Mouse (Mus musculus) olfactory bulb, adult 2 months (tissue): ENCODE measurements around the gene Slc24a4. TPM values are rescaled to one million over a fixed set of nuclear protein-coding genes. Genes with fewer than 3 reads are reported as not detected.
"Not testable (repeated sequence)": the region's sequence is repeated elsewhere in the genome, so short reads cannot be mapped to it uniquely, and the experiment has no call there.

Source experiments
- H3K27ac ChIP-seq: fragments of 200-500 bp; 2 replicates; pipeline ENCODE4 v1.5.1; 2012; ENCODE audit warnings: low read depth, low read length; ENCODE audit not compliant: insufficient read depth
- H3K4me1 ChIP-seq: fragments of 200-500 bp; 2 replicates; pipeline ENCODE4 v1.6.1; 2012; ENCODE audit warnings: low read length; ENCODE audit not compliant: control insufficient read depth, insufficient read depth
- H3K4me3 ChIP-seq: fragments of 200-500 bp; 2 replicates; pipeline ENCODE4 v1.5.1; 2012; ENCODE audit warnings: mild to moderate bottlenecking, low read depth, low read length, moderate library complexity; ENCODE audit not compliant: insufficient read depth
- CTCF ChIP-seq: fragments of 200-500 bp; IDR thresholded peaks from 2 replicates; pipeline ENCODE4 v1.5.1; 2012; ENCODE audit warnings: low read depth, mild to moderate bottlenecking, low read length, moderate library complexity; ENCODE audit not compliant: insufficient read depth
- POLR2A ChIP-seq: fragments of 200-500 bp; IDR thresholded peaks from 2 replicates; pipeline ENCODE4 v1.6.1; 2012; ENCODE audit warnings: mild to moderate bottlenecking, low read depth, low read length, moderate library complexity; ENCODE audit not compliant: insufficient read depth
- WGBS: fragments of 180-500 bp; shearing (Covaris S2); methylation state at CpG from one replicate; pipeline ENCODE4 v1.1.7; 2018; 5-methylcytosine and 5-hydroxymethylcytosine counted together
- polyA plus RNA-seq: library from polyadenylated mRNA; stranded (reverse); fragments of >200 nt; gene quantifications from 2 replicates; pipeline ENCODE4 v1.2.4, GENCODE M21; 2012; ENCODE audit warnings: low replicate concordance; ENCODE audit not compliant: missing spikeins, insufficient read depth, insufficient read length

Slc24a4 gene
- polyA plus RNA-seq, 1 experiment = not detected

- TF ChIP-seq CTCF (no peak), POLR2A (no peak)
- no peak overlapping the region for H3K27ac ChIP-seq
- H3K4me1 ChIP-seq = no peaks in the 10 kb centered on the region
- WGBS = 82% methylated on average over 6 of the region's 6 CpGs
- H3K4me3 ChIP-seq = no peak overlapping the region
Observed at GRCm38 (mm10) chr12:102223404-102223803, 94.9 kb downstream of the Slc24a4 start.

- not testable (repeated sequence) for H3K4me1 ChIP-seq, H3K4me3 ChIP-seq, H3K27ac ChIP-seq
- WGBS = 87% methylated on average over 2 of the region's 2 CpGs
Observed at GRCm38 (mm10) chr12:102224112-102224511, 95.6 kb downstream of the Slc24a4 start.

- Histone ChIP-seq H3K4me3 (no peak overlapping the region), H3K4me1 (no peaks in the 10 kb centered on the region), H3K27ac (no peak overlapping the region)
- TF ChIP-seq POLR2A (no peak), CTCF (no peak)
- WGBS = 56% methylated on average over 3 of the region's 3 CpGs
Observed at GRCm38 (mm10) chr12:102225165-102225564, 96.6 kb downstream of the Slc24a4 start.

- Histone ChIP-seq H3K27ac (no peak overlapping the region), H3K4me3 (no peak overlapping the region), H3K4me1 (no peaks in the 10 kb centered on the region)
- 53% methylated on average over 3 of the region's 3 CpGs for WGBS
- no peak for TF ChIP-seq POLR2A
- no peak for TF ChIP-seq CTCF
Observed at GRCm38 (mm10) chr12:102235551-102235950, 107.0 kb downstream of the Slc24a4 start.

- WGBS = 87% methylated on average over 6 of the region's 6 CpGs
- TF ChIP-seq POLR2A = no peak
- no peak for TF ChIP-seq CTCF
- H3K4me3 ChIP-seq = no peak overlapping the region
- H3K27ac ChIP-seq = no peak overlapping the region
- no peaks in the 10 kb centered on the region for H3K4me1 ChIP-seq
Observed at GRCm38 (mm10) chr12:102236317-102236716, 107.8 kb downstream of the Slc24a4 start.

- no peak overlapping the region for H3K27ac ChIP-seq
- WGBS = 62% methylated on average over 6 of the region's 6 CpGs
- H3K4me1 ChIP-seq = no peaks in the 10 kb centered on the region
- H3K4me3 ChIP-seq = no peak overlapping the region
- TF ChIP-seq POLR2A = no peak
- no peak for TF ChIP-seq CTCF
Observed at GRCm38 (mm10) chr12:102242076-102242722, 113.7 kb downstream of the Slc24a4 start.

- no peaks in the 10 kb centered on the region for H3K4me1 ChIP-seq
- TF ChIP-seq POLR2A (no peak), CTCF (no peak)
- H3K4me3 ChIP-seq = no peak overlapping the region
- 97% methylated on average over 1 of the region's 1 CpGs for WGBS
- H3K27ac ChIP-seq = no peak overlapping the region
Observed at GRCm38 (mm10) chr12:102243915-102244314, 115.4 kb downstream of the Slc24a4 start.

- peaks cover 3% of the 10 kb centered on the region for H3K4me1 ChIP-seq
- no peak for TF ChIP-seq POLR2A
- TF ChIP-seq CTCF = no peak
- no peak overlapping the region for H3K4me3 ChIP-seq
- 94% methylated on average over 5 of the region's 5 CpGs for WGBS
- no peak overlapping the region for H3K27ac ChIP-seq
Observed at GRCm38 (mm10) chr12:102246226-102246625, 117.7 kb downstream of the Slc24a4 start.

- 92% methylated on average over 6 of the region's 6 CpGs for WGBS
Observed at GRCm38 (mm10) chr12:102248104-102248503, 119.6 kb downstream of the Slc24a4 start.

GRCm38 (mm10) chr12:102250316-102250715 is 121.8 kb downstream of the Slc24a4 start:
- WGBS = 89% methylated on average over 4 of the region's 4 CpGs
- TF ChIP-seq CTCF = no peak
- TF ChIP-seq POLR2A = no peak
- H3K27ac ChIP-seq = no peak overlapping the region

More at GRCm38 (mm10) chr12:102248104-102248503, 119.6 kb downstream of the Slc24a4 start:
- TF ChIP-seq CTCF (no peak), POLR2A (no peak)
- Histone ChIP-seq H3K4me3 (no peak overlapping the region), H3K27ac (no peak overlapping the region), H3K4me1 (peaks cover 3% of the 10 kb centered on the region)

More at GRCm38 (mm10) chr12:102250316-102250715, 121.8 kb downstream of the Slc24a4 start:
- no peak overlapping the region for H3K4me3 ChIP-seq
- peaks cover 3% of the 10 kb centered on the region for H3K4me1 ChIP-seq
